ENCODE assay signal across 8 mouse cellular contexts in the genomic region with DNA sequence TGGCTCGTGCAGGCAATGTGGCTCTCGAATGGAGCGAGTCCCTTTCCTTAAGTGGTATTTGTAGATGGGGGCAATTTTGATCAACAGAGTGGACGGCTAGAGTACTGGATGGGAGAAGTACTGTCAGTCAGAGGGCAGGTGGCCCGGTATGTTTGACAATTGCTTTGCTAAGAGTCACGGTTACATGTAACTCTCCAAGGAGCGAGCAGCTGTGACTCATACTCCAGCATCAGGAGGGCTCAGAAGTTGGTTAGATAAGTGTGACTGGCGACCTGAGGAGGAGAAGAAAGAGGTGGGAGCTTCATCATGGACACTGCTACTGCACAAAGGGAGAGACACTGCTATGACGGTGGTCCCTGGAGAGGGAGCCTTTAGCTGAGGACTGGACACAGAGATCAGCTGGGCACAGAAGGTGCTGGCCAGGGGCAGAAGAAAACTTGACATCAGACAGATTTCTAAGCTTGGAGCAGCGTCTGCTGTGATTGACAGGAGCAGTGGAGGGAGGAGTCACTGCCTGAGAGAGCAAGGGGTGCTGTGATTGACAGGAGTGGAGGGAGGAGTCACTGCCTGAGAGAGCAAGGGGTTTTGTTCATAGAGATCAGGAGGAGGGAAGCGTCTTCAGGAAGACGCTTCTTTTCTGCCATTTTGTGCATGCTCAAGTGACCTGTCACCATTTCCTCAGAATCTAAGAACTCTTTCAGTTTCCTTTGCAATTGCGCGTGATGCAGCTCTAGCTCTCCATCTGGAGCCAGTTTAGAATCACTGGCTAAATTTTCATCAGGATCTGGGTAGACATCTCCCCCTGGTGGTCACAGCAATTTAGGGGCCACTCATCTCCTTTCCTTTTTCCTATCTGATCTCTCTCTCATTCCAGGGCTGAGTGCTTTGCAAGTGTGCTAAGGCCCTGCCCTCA. TPM values are rescaled to one million over a fixed set of nuclear protein-coding genes. Genes with fewer than 3 reads are reported as not detected.
DNase-seq lines count a peak whose midpoint lies in the region; ATAC-seq lines count a peak whose summit lies in the region.

No protein-coding gene starts in this region.

- H3K27ac ChIP-seq in hindbrain, embryonic 14.5 days, result no peak overlapping the region

- peak; percentile 70 for DNase-seq in T-cell, adult 2 months (ENCODE audit: low spot score)
- DNase-seq in cerebellum, postnatal 25 days, result peak; percentile 69 to 74
- peak; percentile 71 to 84 for DNase-seq in frontal cortex, postnatal 36 days (ENCODE audit: low spot score in 2 of 2)
- DNase-seq in hindbrain, embryonic 14.5 days (ENCODE audit: low spot score), result peak; percentile 80
- peak; percentile 46 to 73 for DNase-seq in layer of hippocampus, postnatal 25 days (ENCODE audit: extremely low spot score in 1 of 2, low spot score in 1 of 2)
- DNase-seq in lung, postnatal 10 days, result peak; percentile 86
- peak; percentile 18 for DNase-seq in retina, adult 2 months (ENCODE audit: low read depth, low spot score)
- peak; percentile 74 for DNase-seq in thymus, postnatal 4 days

- no peaks in the 10 kb centered on the region for H3K27me3 ChIP-seq in hindbrain, embryonic 14.5 days (ENCODE audit: control insufficient read depth, insufficient read depth, low read length)

- H3K9me3 ChIP-seq in hindbrain, embryonic 14.5 days (ENCODE audit: control insufficient read depth, low read length), result no peaks in the 10 kb centered on the region

- peak overlapping the region; percentile 37 for H3K4me2 ChIP-seq in hindbrain, embryonic 14.5 days (replicated peaks)

- no peaks in the 10 kb centered on the region for H3K36me3 ChIP-seq in hindbrain, embryonic 14.5 days (replicated peaks; ENCODE audit: control insufficient read depth, insufficient read depth)

- 53% methylated on average over 14 of the region's 14 CpGs for WGBS in hindbrain, embryonic 14.5 days

- H3K9ac ChIP-seq in hindbrain, embryonic 14.5 days, result no peak overlapping the region

- no peaks in the 10 kb centered on the region for H3K4me1 ChIP-seq in hindbrain, embryonic 14.5 days (replicated peaks; ENCODE audit: control insufficient read depth, insufficient read depth, low read length)

- no peak; the same call in 1 of the 2 replicates for ATAC-seq in hindbrain, embryonic 14.5 days (ENCODE audit: low FRiP score)

- H3K4me3 ChIP-seq in hindbrain, embryonic 14.5 days (replicated peaks; ENCODE audit: low read length), result no peak overlapping the region

RNA-seq across cellular contexts. Expression of gene F2rl2, which starts 22.9 kb away (rescaled TPM):
- 0.88 and 1.2 TPM in 2 replicates for polyA plus RNA-seq in hindbrain, embryonic 14.5 days (2014; fragmentation: Nextera tagmentation; extraction: Ambion mirVana)
- total RNA-seq in layer of hippocampus, postnatal 25 days (2021), result under 1 TPM; 0.27 to 0.47 TPM

Comparison
In these comparisons a context has a peak if more than half of its experiments do, and no peak if none do; other contexts are left out.
1. DNase-seq: peak in every context shown above with its lines; median percentile 86 in lung, postnatal 10 days; 80 in hindbrain, embryonic 14.5 days; 78 in frontal cortex, postnatal 36 days; 74 in thymus, postnatal 4 days; 72 in cerebellum, postnatal 25 days; 70 in T-cell, adult 2 months; 60 in layer of hippocampus, postnatal 25 days; 18 in retina, adult 2 months.